Mouse (Mus musculus) thymus, adult 2 months (tissue): ENCODE data around the gene Evi5.

ENCODE experiments used
- CTCF ChIP-seq: fragments of 200-500 bp; IDR thresholded peaks from 2 replicates; pipeline ENCODE4 v1.5.1; 2012; ENCODE audit warnings: mild to moderate bottlenecking, control low read depth, low read length, moderate library complexity, borderline replicate concordance; ENCODE audit not compliant: control insufficient read depth, poor library complexity, insufficient read depth; ENCODE audit errors: extremely low read depth
- POLR2A ChIP-seq: fragments of 200-500 bp; IDR thresholded peaks from 2 replicates; pipeline ENCODE4 v1.6.1; 2012; ENCODE audit warnings: mild to moderate bottlenecking, low read length, control low read depth, moderate library complexity; ENCODE audit not compliant: control insufficient read depth, poor library complexity, insufficient read depth; ENCODE audit errors: extremely low read depth

GRCm38 (mm10) chr5:107801234-107801633, 73.7 kb downstream of the Evi5 start:
- TF ChIP-seq CTCF (no peak), POLR2A (no peak)
